Mouse (Mus musculus) lung, embryonic 14.5 days (tissue): Measurements from ENCODE around the gene Cited2. TPM values are rescaled to one million over a fixed set of nuclear protein-coding genes. Genes with fewer than 3 reads are reported as not detected.

Experiments
- ATAC-seq: fragments of 200-750 bp; cut with Nextera tagmentation; 2 replicates; pipeline ENCODE4 v1.8.0; 2017; ENCODE audit warnings: mild to moderate bottlenecking, moderate TSS enrichment, moderate library complexity; ENCODE audit not compliant: insufficient read depth
- DNase-seq: peaks from one replicate; pipeline ENCODE4 v3.0.0-alpha.2; 2015
- H3K27ac ChIP-seq: fragments of 300-500 bp; sonication (generic); 2 replicates; pipeline ENCODE4 v1.5.1; 2014; ENCODE audit warnings: low read depth, mild to moderate bottlenecking, moderate library complexity
- H3K27me3 ChIP-seq: fragments of 300-500 bp; sonication (generic); 2 replicates; pipeline ENCODE4 v1.6.1; 2014; ENCODE audit warnings: low read length, control low read depth; ENCODE audit not compliant: insufficient read depth
- H3K36me3 ChIP-seq: fragments of 300-500 bp; sonication (generic); 2 replicates; pipeline ENCODE4 v1.6.1; 2014; ENCODE audit warnings: control low read depth; ENCODE audit not compliant: insufficient read depth
- H3K4me1 ChIP-seq: fragments of 300-500 bp; sonication (generic); 2 replicates; pipeline ENCODE4 v1.6.1; 2014; ENCODE audit warnings: antibody characterized with exemption, control low read depth; ENCODE audit not compliant: insufficient read depth
- H3K4me2 ChIP-seq: fragments of 300-500 bp; sonication (generic); 2 replicates; pipeline ENCODE4 v1.6.1; 2014; ENCODE audit warnings: mild to moderate bottlenecking
- H3K4me3 ChIP-seq: fragments of 300-500 bp; sonication (generic); 2 replicates; pipeline ENCODE4 v1.5.1; 2014; ENCODE audit warnings: low read depth, low read length
- H3K9ac ChIP-seq: fragments of 300-500 bp; sonication (generic); 2 replicates; pipeline ENCODE4 v1.6.1; 2014
- H3K9me3 ChIP-seq: fragments of 300-500 bp; sonication (generic); 2 replicates; pipeline ENCODE4 v1.6.1; 2016; ENCODE audit warnings: low read depth, low read length, control low read depth
- CTCF ChIP-seq: IDR thresholded peaks from 2 replicates; pipeline ENCODE4 v1.5.1; 2016; ENCODE audit warnings: antibody characterized with exemption, low read depth
- WGBS: fragments of 180-500 bp; shearing (Covaris S2); extraction: QIAGEN DNeasy Blood & Tissue Kit; methylation state at CpG from one replicate; pipeline ENCODE4 v1.1.7; 2014; 5-methylcytosine and 5-hydroxymethylcytosine counted together
- polyA plus RNA-seq: library from polyadenylated mRNA; unstranded; fragments of >200 nt; fragmentation: Nextera tagmentation; extraction: Ambion mirVana; gene quantifications from 2 replicates; pipeline ENCODE4 v1.2.1, GENCODE M21; 2014

The Cited2 gene
- polyA plus RNA-seq, 1 experiment from 2014 or later = 37.1 TPM

- Histone ChIP-seq H3K27ac (no peak overlapping the region), H3K9ac (no peak overlapping the region), H3K4me2 (no peak overlapping the region), H3K9me3 (no peaks in the 10 kb centered on the region), H3K36me3 (no peaks in the 10 kb centered on the region), H3K4me3 (no peak overlapping the region), H3K27me3 (no peaks in the 10 kb centered on the region), H3K4me1 (no peaks in the 10 kb centered on the region)
- TF ChIP-seq CTCF = no peak
- no peak for ATAC-seq
- 83% methylated on average over 1 of the region's 1 CpGs for WGBS
- DNase-seq = no peak
Observed at GRCm38 (mm10) chr10:17761652-17762051, 38.6 kb downstream of the Cited2 start.

DNA sequence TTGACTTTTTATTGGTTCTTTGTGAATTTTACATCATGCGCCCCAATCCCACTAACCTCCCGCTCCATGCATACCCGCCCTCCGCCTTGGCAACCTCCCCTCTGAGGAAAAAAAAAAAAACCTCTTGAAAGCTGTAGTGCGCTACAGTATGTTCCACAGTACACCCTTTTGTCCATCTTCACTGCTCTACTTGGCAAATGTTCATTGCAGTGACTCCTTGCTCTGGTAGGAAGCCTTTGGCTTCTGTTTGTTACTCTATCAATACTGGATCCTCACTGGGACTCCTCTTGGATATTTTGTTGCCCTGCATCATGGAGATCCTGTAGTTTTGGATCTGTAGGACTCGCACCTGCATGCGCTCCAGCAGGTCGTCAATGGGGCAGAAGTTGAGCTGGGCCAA lies 39.9 kb downstream of the Cited2 start:
- DNase-seq (no peak), ATAC-seq (no peak)
- Histone ChIP-seq H3K4me2 (no peak overlapping the region), H3K27me3 (no peaks in the 10 kb centered on the region), H3K4me3 (no peak overlapping the region), H3K36me3 (no peaks in the 10 kb centered on the region), H3K27ac (no peak overlapping the region), H3K9ac (no peak overlapping the region), H3K4me1 (no peaks in the 10 kb centered on the region), H3K9me3 (no peaks in the 10 kb centered on the region)
- TF ChIP-seq CTCF = no peak
- 94% methylated on average over 8 of the region's 8 CpGs for WGBS

- Histone ChIP-seq H3K27ac (no peak overlapping the region), H3K4me2 (no peak overlapping the region), H3K4me3 (no peak overlapping the region), H3K4me1 (no peaks in the 10 kb centered on the region), H3K9ac (no peak overlapping the region), H3K27me3 (no peaks in the 10 kb centered on the region), H3K36me3 (no peaks in the 10 kb centered on the region), H3K9me3 (no peaks in the 10 kb centered on the region)
- ATAC-seq (no peak), DNase-seq (peak; percentile 34)
- no peak for TF ChIP-seq CTCF
- WGBS = 73% methylated on average over 5 of the region's 5 CpGs
Observed at GRCm38 (mm10) chr10:17769856-17770255, 46.8 kb downstream of the Cited2 start.

GRCm38 (mm10) chr10:17772364-17772763 lies 49.3 kb downstream of the Cited2 start:
- 69% methylated on average over 10 of the region's 10 CpGs for WGBS
- Histone ChIP-seq H3K4me1 (no peaks in the 10 kb centered on the region), H3K9me3 (no peaks in the 10 kb centered on the region), H3K9ac (no peak overlapping the region), H3K36me3 (no peaks in the 10 kb centered on the region), H3K4me3 (no peak overlapping the region), H3K27me3 (no peaks in the 10 kb centered on the region), H3K4me2 (no peak overlapping the region), H3K27ac (no peak overlapping the region)
- DNase-seq = peak; percentile 44
- TF ChIP-seq CTCF = no peak
- no peak for ATAC-seq

DNA sequence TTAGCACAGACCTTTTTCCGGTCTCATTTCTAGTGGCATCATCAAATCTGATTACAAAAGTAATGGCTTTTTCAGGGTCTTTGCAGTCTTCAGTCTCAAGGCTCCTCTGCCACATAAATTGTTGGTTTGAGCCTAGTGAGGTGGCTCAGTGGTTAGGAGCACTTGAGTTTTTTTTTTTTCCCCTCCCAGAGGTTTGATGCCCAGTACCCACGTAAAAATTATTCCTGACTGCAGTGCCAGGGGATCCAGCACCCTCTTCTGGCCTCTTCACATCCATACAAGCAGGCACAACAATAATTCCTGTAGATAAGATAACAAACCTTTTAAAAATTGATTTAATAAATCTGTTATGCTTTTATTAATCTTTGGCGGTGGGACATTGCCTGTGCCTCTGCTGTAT lies 51.3 kb downstream of the Cited2 start:
- Histone ChIP-seq H3K27me3 (no peaks in the 10 kb centered on the region), H3K9me3 (no peaks in the 10 kb centered on the region), H3K4me3 (no peak overlapping the region), H3K9ac (no peak overlapping the region), H3K27ac (no peak overlapping the region), H3K4me1 (no peaks in the 10 kb centered on the region), H3K4me2 (no peak overlapping the region), H3K36me3 (no peaks in the 10 kb centered on the region)
- TF ChIP-seq CTCF = no peak
- no peak for ATAC-seq
- WGBS = 79% methylated on average over 3 of the region's 3 CpGs
- no peak for DNase-seq

GRCm38 (mm10) chr10:17775079-17775478 lies 52.1 kb downstream of the Cited2 start:
- Histone ChIP-seq H3K4me3 (no peak overlapping the region), H3K36me3 (no peaks in the 10 kb centered on the region), H3K27me3 (no peaks in the 10 kb centered on the region), H3K4me1 (no peaks in the 10 kb centered on the region), H3K4me2 (no peak overlapping the region), H3K9me3 (no peaks in the 10 kb centered on the region), H3K27ac (no peak overlapping the region), H3K9ac (no peak overlapping the region)
- no peak for DNase-seq
- 61% methylated on average over 4 of the region's 4 CpGs for WGBS
- TF ChIP-seq CTCF = no peak
- ATAC-seq = no peak

Other genes starting within 250 kb of the Cited2 start
- 0.24 and 0.76 TPM in 2 replicates for gene Txlnb, start 73.0 kb downstream of the Cited2 start, polyA plus RNA-seq
- 3.3 and 4.4 TPM in 2 replicates for gene Heca, start 224.8 kb downstream of the Cited2 start, polyA plus RNA-seq